Mouse (Mus musculus) gastrocnemius, adult 2 months (tissue): Measurements from ENCODE around the gene Eno1. TPM values are rescaled to one million over a fixed set of nuclear protein-coding genes. Genes with fewer than 3 reads are reported as not detected.
A peak's percentile ranks its signal among the peaks of the same experiment; 100 is the strongest.
"Not testable (repeated sequence)": the region's sequence is repeated elsewhere in the genome, so short reads cannot be mapped to it uniquely, and the experiment has no call there.

ENCODE experiments used
- DNase-seq: peaks from one replicate; pipeline ENCODE4 v3.0.0; 2022
- H3K27ac ChIP-seq: fragments of 200-600 bp; 2 replicates; pipeline ENCODE4 v1.8.1; 2022; ENCODE audit warnings: mild to moderate bottlenecking
- H3K4me3 ChIP-seq: fragments of 200-600 bp; 2 replicates; pipeline ENCODE4 v1.8.1; 2022; ENCODE audit warnings: mild to moderate bottlenecking, moderate library complexity
- CTCF ChIP-seq: fragments of 200-600 bp; IDR thresholded peaks from 2 replicates; pipeline ENCODE4 v1.8.1; 2022; ENCODE audit warnings: antibody characterized with exemption, mild to moderate bottlenecking, moderate library complexity
- intact Hi-C: fragments of 180-260 bp; cut with DNase I; formaldehyde crosslinking; loops from one replicate; pipeline ENCODE4 v1.15.1; 2025
- total RNA-seq, 2 experiments: library from RNA; stranded (reverse); gene quantifications; 2 replicates each; pipeline ENCODE4 v1.2.3; 2021

Gene Eno1
- total RNA-seq, 2 experiments from 2014 or later: 68.1 to 92.0 TPM

- no peak for DNase-seq
- Histone ChIP-seq H3K4me3 (no peak overlapping the region), H3K27ac (no peak overlapping the region)
- no peak for TF ChIP-seq CTCF
- intact Hi-C loops: loop anchor here (5.0 kb wide), 1 partner anchor 77 kb away; no protein-coding TSS in a partner anchor
Observed at GRCm38 (mm10) chr4:150260111-150260510, 23.6 kb downstream of the Eno1 start.

- intact Hi-C loops: loop anchor here (5.0 kb wide), 1 partner anchor 77 kb away; no protein-coding TSS in a partner anchor
- Histone ChIP-seq H3K4me3 (no peak overlapping the region), H3K27ac (no peak overlapping the region)
- DNase-seq: no peak
- TF ChIP-seq CTCF: peak; percentile 46
Observed at GRCm38 (mm10) chr4:150260745-150261144, 24.2 kb downstream of the Eno1 start.

GRCm38 (mm10) chr4:150262301-150262700, 25.8 kb downstream of the Eno1 start:
- DNase-seq: no peak

GRCm38 (mm10) chr4:150264903-150265302, 28.4 kb downstream of the Eno1 start:
- H3K27ac ChIP-seq: no peak overlapping the region
- TF ChIP-seq CTCF: peak; percentile 58
- intact Hi-C loops: loop anchor here (5.0 kb wide), 1 partner anchor 72 kb away; no protein-coding TSS in a partner anchor
- H3K4me3 ChIP-seq: no peak overlapping the region
- peak; percentile 25 for DNase-seq

More at GRCm38 (mm10) chr4:150262301-150262700, 25.8 kb downstream of the Eno1 start:
- intact Hi-C loops: loop anchor here (5.0 kb wide), 1 partner anchor 75 kb away; no protein-coding TSS in a partner anchor
- H3K4me3 ChIP-seq: no peak overlapping the region
- no peak for TF ChIP-seq CTCF
- no peak overlapping the region for H3K27ac ChIP-seq

GRCm38 (mm10) chr4:150265471-150265870, 28.9 kb downstream of the Eno1 start:
- no peak for TF ChIP-seq CTCF
- Histone ChIP-seq H3K27ac (no peak overlapping the region), H3K4me3 (no peak overlapping the region)
- intact Hi-C loops: no loop called here
- peak; percentile 17 for DNase-seq

- peak; percentile 43 for DNase-seq
- TF ChIP-seq CTCF: no peak
- peak overlapping the region; percentile 48 for H3K27ac ChIP-seq
- intact Hi-C loops: no loop called here
- no peak overlapping the region for H3K4me3 ChIP-seq
Observed at GRCm38 (mm10) chr4:150266655-150267223, 30.2 kb downstream of the Eno1 start.

GRCm38 (mm10) chr4:150268674-150269653, 32.4 kb downstream of the Eno1 start:
- H3K4me3 ChIP-seq: no peak overlapping the region
- H3K27ac ChIP-seq: 0 out of 2 replicates have a peak overlapping the region, but pooled peaks have one; percentile 16
- no peak for TF ChIP-seq CTCF
- peak; percentile 11 for DNase-seq
- intact Hi-C loops: no loop called here

- peak; percentile 9 for DNase-seq
- intact Hi-C loops: no loop called here
- Histone ChIP-seq H3K27ac (no peak overlapping the region), H3K4me3 (no peak overlapping the region)
- TF ChIP-seq CTCF: no peak
Observed at GRCm38 (mm10) chr4:150269679-150270078, 33.2 kb downstream of the Eno1 start.

- DNase-seq, H3K27ac ChIP-seq, H3K4me3 ChIP-seq, intact Hi-C loops: not testable (repeated sequence)
Observed at GRCm38 (mm10) chr4:150270718-150271117, 34.2 kb downstream of the Eno1 start.

- Histone ChIP-seq H3K4me3 (no peak overlapping the region), H3K27ac (peak overlapping the region; percentile 61)
- intact Hi-C loops: no loop called here
- peak; percentile 34 for DNase-seq
- no peak for TF ChIP-seq CTCF
Observed at GRCm38 (mm10) chr4:150272725-150273124, 36.2 kb downstream of the Eno1 start.

GRCm38 (mm10) chr4:150275531-150275930, 39.0 kb downstream of the Eno1 start:
- intact Hi-C loops: no loop called here
- Histone ChIP-seq H3K27ac (no peak overlapping the region), H3K4me3 (no peak overlapping the region)
- no peak for TF ChIP-seq CTCF
- no peak for DNase-seq

GRCm38 (mm10) chr4:150279336-150279735, 42.8 kb downstream of the Eno1 start:
- H3K4me3 ChIP-seq, DNase-seq, H3K27ac ChIP-seq, intact Hi-C loops: not testable (repeated sequence)

GRCm38 (mm10) chr4:150280002-150280401, 43.5 kb downstream of the Eno1 start:
- H3K27ac ChIP-seq: peak overlapping the region; percentile 97; the same call in 1 of the 2 replicates
- intact Hi-C loops: no loop called here
- DNase-seq: no peak
- H3K4me3 ChIP-seq: no peak overlapping the region
- TF ChIP-seq CTCF: no peak
